Mouse (Mus musculus) kidney, postnatal 25 days (tissue): ENCODE data around the gene Camkv.

Experiments used
- DNase-seq, 2 experiments: peaks; one replicate each; pipeline ENCODE4 v3.0.0; 2021; ENCODE audit warnings: mixed read lengths in 2 of 2

Camkv gene

DNA sequence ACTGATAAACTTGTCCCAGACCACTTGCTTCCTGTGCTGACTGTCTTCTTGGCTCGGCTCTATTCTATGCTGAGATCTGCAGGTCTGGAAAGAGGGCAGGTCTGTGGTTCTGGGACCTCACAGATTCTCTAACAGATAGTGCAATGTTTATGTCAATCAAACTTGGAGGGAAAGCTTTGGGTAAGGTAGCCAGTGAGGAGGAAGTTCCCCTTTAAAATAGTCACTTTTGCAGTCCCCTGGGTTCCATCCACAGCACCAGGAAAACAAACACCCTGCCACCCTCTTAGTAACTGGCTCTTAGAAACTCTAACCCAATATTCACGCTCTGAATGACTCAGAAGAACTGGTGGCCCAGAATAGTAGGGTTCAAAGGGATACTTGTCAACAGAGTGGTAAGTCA is 59.0 kb downstream of the Camkv start:
- DNase-seq: no peak

- DNase-seq: no peak
Measured at GRCm38 (mm10) chr9:107995513-107995912, 60.0 kb downstream of the Camkv start.

- no peak for DNase-seq
Measured at GRCm38 (mm10) chr9:107996049-107996448, 60.6 kb downstream of the Camkv start, which contains the start of gene Gm20662. Gm20662 (plus strand) TSS chr9:107996349.
